Mouse (Mus musculus) lung, embryonic 16.5 days (tissue): ENCODE measurements around the gene Pus7. TPM values are rescaled to one million over a fixed set of nuclear protein-coding genes. Genes with fewer than 3 reads are reported as not detected.
A peak's percentile ranks its signal among the peaks of the same experiment; 100 is the strongest.
"Not testable (repeated sequence)": the region's sequence is repeated elsewhere in the genome, so short reads cannot be mapped to it uniquely, and the experiment has no call there.

Source experiments
- ATAC-seq: fragments of 200-750 bp; cut with Nextera tagmentation; 2 replicates; pipeline ENCODE4 v1.8.0; 2017; ENCODE audit warnings: low read depth, mild to moderate bottlenecking, moderate library complexity
- H3K27ac ChIP-seq: fragments of 300-500 bp; sonication (generic); 2 replicates; pipeline ENCODE4 v1.5.1; 2014; ENCODE audit warnings: mild to moderate bottlenecking, control low read depth, low read length
- H3K27me3 ChIP-seq: fragments of 300-500 bp; sonication (generic); 2 replicates; pipeline ENCODE4 v1.6.1; 2014; ENCODE audit warnings: low read depth, low read length, mixed read lengths; ENCODE audit not compliant: control insufficient read depth, insufficient read depth
- H3K36me3 ChIP-seq: fragments of 300-500 bp; sonication (generic); 2 replicates; pipeline ENCODE4 v1.6.1; 2014; ENCODE audit warnings: low read length; ENCODE audit not compliant: control insufficient read depth, insufficient read depth
- H3K4me1 ChIP-seq: fragments of 300-500 bp; sonication (generic); replicated peaks from 2 replicates; pipeline ENCODE4 v1.6.1; 2014; ENCODE audit warnings: low read length, mixed read lengths; ENCODE audit not compliant: control insufficient read depth, insufficient read depth
- H3K4me2 ChIP-seq: fragments of 300-500 bp; sonication (generic); 2 replicates; pipeline ENCODE4 v1.6.1; 2014; ENCODE audit warnings: low read depth, low read length, control low read depth
- H3K4me3 ChIP-seq: fragments of 300-500 bp; sonication (generic); 2 replicates; pipeline ENCODE4 v1.5.1; 2014; ENCODE audit warnings: mild to moderate bottlenecking, low read length, control low read depth
- H3K9ac ChIP-seq: fragments of 300-500 bp; sonication (generic); 2 replicates; pipeline ENCODE4 v1.6.1; 2014; ENCODE audit warnings: low read length, control low read depth
- H3K9me3 ChIP-seq: fragments of 300-500 bp; sonication (generic); 2 replicates; pipeline ENCODE4 v1.6.1; 2016; ENCODE audit warnings: low read length; ENCODE audit not compliant: control insufficient read depth
- WGBS: fragments of 180-500 bp; shearing (Covaris S2); extraction: QIAGEN DNeasy Blood & Tissue Kit; methylation state at CpG from one replicate; pipeline ENCODE4 v1.1.7; 2014; 5-methylcytosine and 5-hydroxymethylcytosine counted together
- polyA plus RNA-seq: library from polyadenylated mRNA; unstranded; fragments of >200 nt; fragmentation: Nextera tagmentation; extraction: Ambion mirVana; gene quantifications from 2 replicates; pipeline ENCODE4 v1.2.1, GENCODE M21; 2015

The Pus7 gene
- polyA plus RNA-seq, 1 experiment from 2014 or later = 23.0 TPM

DNA sequence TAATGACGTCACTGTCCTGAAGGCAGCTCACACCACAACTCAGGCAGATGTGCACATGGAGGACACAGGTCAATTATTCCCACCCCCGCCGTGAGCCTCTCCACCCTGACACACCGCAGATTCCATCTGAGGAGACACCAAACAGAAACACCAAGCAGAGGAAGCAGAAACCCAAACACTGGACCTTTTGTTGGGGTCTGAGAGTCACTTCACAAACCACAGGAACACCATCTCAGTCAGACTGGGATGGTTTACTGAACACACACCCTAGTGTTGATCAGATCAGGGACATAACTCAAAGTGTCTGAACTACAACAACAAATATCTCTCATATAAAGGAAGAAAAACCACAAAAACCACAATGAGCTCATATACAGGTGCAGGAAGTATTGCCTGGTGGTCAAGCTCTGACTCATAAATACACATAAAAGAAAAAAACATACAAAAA lies 64.6 kb downstream of the Pus7 start:
- 67% methylated on average over 4 of the region's 4 CpGs for WGBS
- ATAC-seq = no peak

DNA sequence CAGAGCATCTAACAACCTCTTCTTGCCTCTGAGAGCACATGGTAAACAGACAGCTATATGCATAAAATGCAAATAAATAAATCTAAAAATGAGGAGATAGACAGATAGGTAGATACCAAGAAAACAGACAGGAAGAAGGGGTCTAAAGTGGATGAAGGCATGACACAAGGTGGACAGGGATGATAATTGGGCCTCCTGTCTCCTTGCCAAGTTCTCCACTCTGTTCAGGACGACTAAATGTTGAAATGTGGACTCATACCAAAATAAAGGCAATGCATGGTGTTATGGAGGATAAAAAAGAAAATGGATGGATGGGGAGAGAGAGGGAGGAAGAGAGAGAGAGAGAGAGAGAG lies 65.4 kb downstream of the Pus7 start:
- no peak for ATAC-seq
- H3K36me3 ChIP-seq = no peaks in the 10 kb centered on the region

More for the DNA sequence above, 64.6 kb downstream of the Pus7 start:
- Histone ChIP-seq H3K9me3 (no peaks in the 10 kb centered on the region), H3K27me3 (no peaks in the 10 kb centered on the region), H3K4me1 (no peaks in the 10 kb centered on the region), H3K27ac (no peak overlapping the region), H3K9ac (no peak overlapping the region), H3K4me3 (no peak overlapping the region), H3K4me2 (no peak overlapping the region), H3K36me3 (no peaks in the 10 kb centered on the region)

DNA sequence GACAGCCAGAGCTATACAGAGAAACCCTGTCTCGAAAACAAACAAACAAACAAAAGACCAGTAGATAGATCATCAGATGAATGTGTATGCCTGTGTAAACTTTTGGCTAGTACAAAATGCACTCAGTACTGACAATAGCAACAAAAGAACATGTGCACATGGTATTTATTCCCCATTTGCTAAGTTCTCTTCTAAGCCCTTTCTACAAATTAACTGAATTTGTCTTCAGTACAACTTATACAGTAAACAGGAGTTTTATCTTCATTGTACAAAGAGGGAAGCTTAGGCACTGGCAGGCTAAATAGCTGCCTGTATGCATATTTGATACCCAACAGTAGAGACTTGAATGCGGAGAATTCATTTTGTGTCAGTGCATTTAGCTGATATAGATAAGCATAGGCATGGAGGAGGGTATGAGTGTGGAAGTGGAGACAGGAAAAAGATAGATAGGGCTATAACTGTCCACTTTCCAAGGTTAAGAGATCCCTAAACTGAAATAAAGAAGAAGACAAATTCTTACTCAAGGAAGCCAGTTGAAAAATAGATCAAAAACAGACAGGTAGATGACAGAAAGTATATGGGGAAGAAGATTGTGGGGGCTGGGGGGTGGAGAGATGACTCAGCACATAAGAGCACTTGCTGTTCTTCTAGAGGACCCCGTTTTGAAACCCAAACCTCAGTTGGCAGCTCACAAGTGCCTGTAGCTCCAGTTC lies 65.9 kb downstream of the Pus7 start:
- no peaks in the 10 kb centered on the region for H3K36me3 ChIP-seq
- no peak for ATAC-seq
- H3K27ac ChIP-seq = no peak overlapping the region
- H3K4me2 ChIP-seq = no peak overlapping the region
- H3K4me1 ChIP-seq = peaks cover 3% of the 10 kb centered on the region
- H3K4me3 ChIP-seq = no peak overlapping the region
- H3K9me3 ChIP-seq = no peaks in the 10 kb centered on the region
- WGBS = 63% methylated on average over 3 of the region's 3 CpGs
- no peaks in the 10 kb centered on the region for H3K27me3 ChIP-seq
- no peak overlapping the region for H3K9ac ChIP-seq

More for the DNA sequence above, 65.4 kb downstream of the Pus7 start:
- H3K9me3 ChIP-seq = no peaks in the 10 kb centered on the region
- no peaks in the 10 kb centered on the region for H3K27me3 ChIP-seq
- H3K4me2 ChIP-seq = no peak overlapping the region
- 61% methylated on average over 1 of the region's 1 CpGs for WGBS
- H3K4me1 ChIP-seq = no peaks in the 10 kb centered on the region
- no peak overlapping the region for H3K4me3 ChIP-seq
- H3K27ac ChIP-seq = no peak overlapping the region
- no peak overlapping the region for H3K9ac ChIP-seq

DNA sequence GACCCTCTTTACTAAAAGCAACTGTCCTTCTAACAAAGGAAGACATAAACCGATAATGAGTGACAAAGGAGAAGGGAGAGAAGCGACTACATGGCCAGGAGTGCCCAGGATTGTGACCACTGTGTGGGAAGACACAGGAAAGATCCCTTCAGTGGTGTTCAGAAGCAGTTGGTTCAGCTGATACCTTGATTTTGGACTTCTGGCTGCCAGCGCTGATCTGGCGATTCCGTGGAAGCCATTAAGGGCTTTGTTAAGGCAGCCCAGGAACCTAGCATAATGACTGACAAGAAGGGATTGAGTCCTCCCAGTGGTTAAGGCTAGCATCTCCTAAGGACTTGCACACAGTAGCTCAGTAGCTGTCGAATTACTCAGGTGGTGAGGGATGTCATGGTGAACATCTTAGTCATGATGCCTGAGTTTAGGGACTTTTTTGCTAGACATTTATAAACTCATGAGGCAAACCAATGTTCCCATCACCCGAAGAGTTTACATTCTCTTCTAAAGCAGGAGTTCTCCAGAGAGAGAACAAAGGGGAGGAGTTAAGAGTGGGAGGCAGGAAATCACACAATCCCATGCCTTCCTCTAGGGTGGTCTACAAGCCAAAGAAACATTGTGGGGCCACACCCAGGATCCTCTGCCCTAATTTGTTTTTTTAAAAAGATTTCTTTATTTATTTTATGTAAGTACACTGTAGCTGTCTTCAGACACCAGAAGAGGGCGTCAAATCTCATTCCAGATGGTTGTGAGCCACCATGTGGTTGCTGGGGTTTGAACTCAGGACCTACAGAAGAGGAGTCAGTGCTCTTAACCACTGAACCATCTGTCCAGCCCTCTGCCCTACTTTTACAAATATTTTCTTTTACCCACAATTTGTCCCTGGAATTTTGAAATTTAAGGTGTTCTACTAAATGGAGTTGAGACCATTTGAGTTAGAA lies 69.8 kb downstream of the Pus7 start:
- H3K9ac ChIP-seq = no peak overlapping the region
- peaks cover 10% of the 10 kb centered on the region for H3K9me3 ChIP-seq
- no peak for ATAC-seq
- H3K36me3 ChIP-seq = peaks cover 19% of the 10 kb centered on the region
- H3K4me3 ChIP-seq = no peak overlapping the region
- peaks cover 6% of the 10 kb centered on the region for H3K4me1 ChIP-seq
- H3K27ac ChIP-seq = no peak overlapping the region
- H3K27me3 ChIP-seq = no peaks in the 10 kb centered on the region
- H3K4me2 ChIP-seq = no peak overlapping the region
- WGBS = 90% methylated on average over 8 of the region's 8 CpGs

DNA sequence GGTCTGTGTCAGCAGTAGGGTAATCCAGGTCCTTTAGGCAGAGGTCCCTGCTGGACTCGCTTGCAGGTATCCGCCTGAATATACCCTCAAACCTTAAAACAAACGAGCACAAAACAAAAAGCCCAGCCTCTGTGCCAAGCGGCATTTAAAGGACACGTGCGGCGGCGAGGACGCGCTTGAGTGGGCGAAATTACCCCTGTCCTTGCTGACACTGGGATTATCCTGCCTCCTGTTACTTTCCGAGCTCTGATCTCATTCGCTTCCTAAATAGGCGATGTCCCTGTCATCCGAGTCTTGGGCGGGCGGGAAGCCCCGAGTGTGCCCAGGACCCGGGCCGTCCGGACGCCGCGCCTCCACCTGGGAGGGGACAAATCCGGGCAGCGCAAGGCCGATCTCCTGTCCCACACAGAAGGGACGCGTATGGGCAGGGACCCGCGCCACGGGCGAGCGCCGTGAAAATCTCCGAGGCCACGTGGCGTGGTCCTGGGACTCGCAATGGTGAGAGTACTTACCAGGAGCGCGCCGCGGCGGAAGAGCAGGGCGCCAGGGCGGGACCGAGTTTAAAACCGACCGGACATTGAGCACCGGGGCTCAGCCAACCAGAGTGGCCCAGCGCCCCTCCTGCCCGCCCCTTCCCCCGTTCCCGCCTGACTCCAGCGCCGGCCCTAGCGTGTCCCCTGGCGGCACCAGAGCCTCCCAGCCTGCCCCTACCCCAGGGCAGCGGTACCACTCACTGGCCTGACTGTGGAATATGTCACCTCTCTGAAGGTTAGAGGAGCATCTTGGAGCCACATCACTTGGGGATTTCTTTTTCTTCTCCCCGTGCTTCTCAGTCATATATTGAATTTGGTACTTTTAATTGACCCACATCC lies 71.1 kb downstream of the Pus7 start:
- peak; percentile 100 for ATAC-seq
- H3K4me1 ChIP-seq = peaks cover 6% of the 10 kb centered on the region

DNA sequence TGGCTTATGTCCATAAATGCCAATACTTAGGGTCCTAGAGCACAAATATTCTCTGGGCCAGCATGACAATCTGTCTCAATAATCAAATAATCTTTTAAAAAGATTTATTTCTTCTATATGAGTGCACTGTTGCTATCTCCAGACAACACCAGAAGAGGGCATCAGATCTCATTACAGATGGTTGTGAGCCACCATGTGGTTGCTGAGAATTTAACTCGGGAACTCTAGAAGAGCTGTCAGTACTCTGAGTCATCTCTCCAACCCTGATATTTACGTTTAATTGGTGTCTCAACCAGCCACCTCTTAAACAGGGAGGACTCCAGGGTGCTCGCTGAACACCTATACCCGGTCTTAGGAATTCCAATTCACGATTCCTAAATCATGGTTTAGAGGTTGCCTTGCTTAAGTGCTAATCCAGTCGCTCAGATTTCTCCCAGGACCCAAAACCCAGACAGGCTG lies 71.8 kb downstream of the Pus7 start:
- H3K4me2 ChIP-seq = peak overlapping the region; percentile 74
- ATAC-seq, H3K27me3 ChIP-seq, H3K4me1 ChIP-seq: not testable (repeated sequence)
- 43% methylated on average over 6 of the region's 6 CpGs for WGBS
- H3K9me3 ChIP-seq = peaks cover 22% of the 10 kb centered on the region
- peak overlapping the region; percentile 83 for H3K4me3 ChIP-seq
- H3K9ac ChIP-seq = peak overlapping the region; percentile 85
- peaks cover 35% of the 10 kb centered on the region for H3K36me3 ChIP-seq
- peak overlapping the region; percentile 72 for H3K27ac ChIP-seq

More for the DNA sequence above, 71.1 kb downstream of the Pus7 start:
- 4% methylated on average over 59 of the region's 60 CpGs for WGBS
- Histone ChIP-seq H3K9ac (peak overlapping the region; percentile 85), H3K27ac (peak overlapping the region; percentile 72), H3K27me3 (no peaks in the 10 kb centered on the region), H3K36me3 (peaks cover 29% of the 10 kb centered on the region), H3K9me3 (peaks cover 16% of the 10 kb centered on the region), H3K4me2 (peak overlapping the region; percentile 74), H3K4me3 (peak overlapping the region; percentile 83)

DNA sequence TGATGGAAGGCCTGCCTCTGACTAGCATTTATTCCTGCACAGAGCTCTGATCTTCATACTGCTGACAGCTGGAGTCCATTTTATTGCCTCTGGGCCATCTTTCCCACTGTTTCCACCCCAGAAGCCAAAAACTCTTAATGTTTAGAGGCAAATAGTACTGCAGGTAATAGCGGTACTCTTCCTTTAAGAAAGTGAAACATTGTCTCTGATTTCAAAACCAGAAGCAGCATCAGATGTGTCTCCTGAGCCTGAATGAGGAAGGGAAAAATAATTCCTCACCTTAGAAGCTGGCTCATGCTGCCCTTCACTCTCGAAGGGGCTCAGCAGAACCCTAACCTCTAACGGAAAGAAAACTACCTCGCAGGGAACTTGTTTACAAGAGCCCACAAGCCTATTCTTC lies 72.3 kb downstream of the Pus7 start:
- Histone ChIP-seq H3K4me1 (peaks cover 6% of the 10 kb centered on the region), H3K27ac (no peak overlapping the region), H3K4me2 (peak overlapping the region; percentile 74; the same call in 1 of the 2 replicates), H3K9me3 (peaks cover 23% of the 10 kb centered on the region), H3K36me3 (peaks cover 39% of the 10 kb centered on the region), H3K27me3 (no peaks in the 10 kb centered on the region), H3K9ac (no peak overlapping the region), H3K4me3 (no peak overlapping the region; the same call in 1 of the 2 replicates)
- ATAC-seq = no peak
- 96% methylated on average over 4 of the region's 4 CpGs for WGBS

DNA sequence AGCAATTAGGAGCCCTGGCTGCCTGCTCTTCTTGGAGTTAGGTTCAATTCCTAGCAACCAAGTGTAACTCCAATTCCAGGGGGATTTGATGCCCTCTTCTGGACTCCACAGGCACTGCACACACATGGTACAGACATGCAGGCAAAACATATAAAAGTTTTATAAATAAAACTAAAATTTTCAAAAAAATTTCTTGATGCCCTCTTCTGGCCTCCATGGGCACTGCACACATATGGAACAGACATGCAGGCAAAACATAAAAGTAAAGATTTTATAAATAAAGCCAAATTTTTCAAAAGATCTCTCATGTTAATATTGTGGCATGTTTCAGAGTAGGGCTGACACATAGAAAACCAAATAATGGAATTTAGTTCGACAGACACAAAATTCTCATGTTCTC lies 73.8 kb downstream of the Pus7 start:
- H3K27me3 ChIP-seq = no peaks in the 10 kb centered on the region
- H3K9ac ChIP-seq = no peak overlapping the region
- H3K4me1 ChIP-seq = peaks cover 6% of the 10 kb centered on the region
- no peak overlapping the region for H3K4me3 ChIP-seq
- H3K4me2 ChIP-seq = no peak overlapping the region
- peaks cover 25% of the 10 kb centered on the region for H3K9me3 ChIP-seq
- H3K36me3 ChIP-seq = peaks cover 44% of the 10 kb centered on the region
- no peak for ATAC-seq
- no peak overlapping the region for H3K27ac ChIP-seq
- WGBS = 98% methylated on average over 1 of the region's 1 CpGs
